Mouse (Mus musculus): ENCODE results near the gene Phf14. TPM values are rescaled to one million over a fixed set of nuclear protein-coding genes. Genes with fewer than 3 reads are reported as not detected.
"Not testable (repeated sequence)": the region's sequence is repeated elsewhere in the genome, so short reads cannot be mapped to it uniquely, and the experiment has no call there.

Gene Phf14
- 13.3 and 34.3 TPM in 2 replicates for total RNA-seq (2015; ENCODE audit: low replicate concordance)
- 13.2 and 24.4 TPM in 2 replicates for total RNA-seq (2017; ENCODE audit: low replicate concordance)

DNA sequence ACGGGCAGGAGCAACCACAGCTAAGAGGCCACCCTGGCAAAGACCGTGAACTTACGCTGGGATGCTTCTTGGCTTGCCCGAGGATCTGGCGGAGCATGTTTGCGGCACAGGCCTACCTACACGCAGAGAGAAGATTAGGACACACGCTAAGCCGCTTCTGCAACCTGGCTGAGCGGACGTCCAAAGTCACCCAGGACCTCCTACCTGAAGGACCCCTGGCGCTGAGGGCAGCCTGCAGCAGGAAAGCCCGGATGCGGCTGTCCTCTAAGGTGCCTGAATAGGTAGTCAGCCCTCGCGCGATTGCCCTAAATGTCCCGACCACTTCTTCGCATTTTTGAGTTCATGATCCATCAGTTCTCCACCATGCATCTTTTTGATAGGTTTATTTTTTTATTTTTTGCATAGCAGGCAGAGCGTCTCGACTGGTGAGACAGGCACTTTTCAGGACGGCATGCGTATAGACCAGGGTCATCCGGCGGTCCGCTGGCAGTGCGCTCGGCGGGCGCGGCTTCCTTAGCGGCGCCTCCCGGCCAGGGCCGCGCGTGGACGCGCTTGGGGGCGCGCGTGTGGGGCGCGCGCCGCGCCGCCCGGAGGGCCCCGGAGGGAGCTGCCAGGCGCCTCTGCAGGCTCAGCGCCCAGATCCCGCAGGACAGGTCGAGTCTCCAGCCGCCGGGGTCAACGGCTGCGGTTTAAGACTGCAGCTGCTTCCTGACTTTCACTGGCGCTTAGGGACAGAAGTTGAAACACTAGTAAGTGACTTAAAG, at the start of gene Phf14, which contains the start of gene Ndufa4:
TSS of gene Phf14 (plus strand) at position 541 of the 764 bp plus-strand sequence.
TSS of gene Ndufa4 (minus strand) at position 229 of the 764 bp plus-strand sequence.
- peak; percentile 96 for ATAC-seq (replicated peaks; ENCODE audit: low FRiP score, poor library complexity, severe bottlenecking)

DNA sequence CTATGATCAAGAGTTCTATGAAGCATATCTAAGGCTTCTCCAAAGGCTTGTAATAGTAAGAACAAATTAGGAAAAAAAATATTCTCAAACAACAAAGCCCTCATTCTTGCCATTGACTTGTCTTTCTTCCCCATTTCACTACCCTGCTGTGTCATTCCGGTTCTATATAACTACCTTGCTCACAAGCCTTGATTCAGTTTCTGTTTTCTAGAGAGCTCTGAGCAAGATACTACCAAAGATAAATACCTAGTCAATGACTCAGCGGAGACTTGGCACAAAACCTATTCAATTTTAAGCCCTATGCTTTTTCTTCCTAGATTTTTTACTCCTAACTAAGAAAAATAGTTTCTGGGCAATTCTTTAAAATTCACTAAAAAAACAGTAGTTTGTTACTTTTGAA, 32.2 kb upstream of the Phf14 start:
- not testable (repeated sequence) for ATAC-seq (replicated peaks; ENCODE audit: low FRiP score, poor library complexity, severe bottlenecking)

DNA sequence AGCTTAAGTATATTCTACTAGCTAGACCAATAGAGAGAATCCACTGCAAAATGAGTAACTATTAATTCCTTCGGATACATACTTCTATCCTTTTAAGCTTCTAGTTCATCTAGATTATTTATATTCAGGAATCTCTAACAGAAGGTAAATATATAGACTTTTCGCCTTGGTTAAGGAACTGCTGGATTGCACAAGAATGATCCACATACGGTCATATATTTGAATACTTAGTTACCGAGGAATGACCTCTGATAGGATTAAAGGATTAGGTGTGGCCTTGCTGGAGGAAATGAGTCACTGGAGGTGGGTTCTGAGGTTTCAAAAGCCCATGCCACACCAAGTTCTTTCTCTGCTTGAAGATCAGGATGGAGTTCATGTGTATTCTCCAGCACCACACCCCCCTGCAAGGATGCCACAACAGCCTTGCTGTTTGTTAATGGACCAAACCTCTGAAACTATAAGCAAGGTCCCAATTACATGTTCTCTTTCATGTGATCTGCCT, 6.7 kb upstream of the Phf14 start:
- ATAC-seq (replicated peaks; ENCODE audit: low FRiP score, poor library complexity, severe bottlenecking) = no peak

DNA sequence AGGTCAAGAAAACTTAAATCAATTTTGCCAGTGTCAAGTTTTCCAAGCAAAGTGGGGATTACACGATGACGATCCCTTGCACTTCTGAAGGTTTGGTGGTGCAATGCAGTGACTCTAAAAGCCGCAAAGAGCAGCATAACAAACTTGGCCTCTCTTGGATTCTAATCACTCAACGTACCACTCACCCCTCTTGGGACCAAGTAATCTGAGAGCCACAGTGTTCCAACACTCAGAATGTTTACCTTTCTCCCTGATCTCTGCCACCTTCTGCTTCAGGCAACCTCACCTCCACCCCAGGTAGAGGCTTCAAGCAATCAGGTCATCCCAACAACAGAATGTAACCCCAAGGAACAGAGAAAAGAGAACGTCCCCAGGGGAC, 730 bp upstream of the Phf14 start:
- peak; percentile 63 for ATAC-seq (replicated peaks; ENCODE audit: low FRiP score, poor library complexity, severe bottlenecking)

DNA sequence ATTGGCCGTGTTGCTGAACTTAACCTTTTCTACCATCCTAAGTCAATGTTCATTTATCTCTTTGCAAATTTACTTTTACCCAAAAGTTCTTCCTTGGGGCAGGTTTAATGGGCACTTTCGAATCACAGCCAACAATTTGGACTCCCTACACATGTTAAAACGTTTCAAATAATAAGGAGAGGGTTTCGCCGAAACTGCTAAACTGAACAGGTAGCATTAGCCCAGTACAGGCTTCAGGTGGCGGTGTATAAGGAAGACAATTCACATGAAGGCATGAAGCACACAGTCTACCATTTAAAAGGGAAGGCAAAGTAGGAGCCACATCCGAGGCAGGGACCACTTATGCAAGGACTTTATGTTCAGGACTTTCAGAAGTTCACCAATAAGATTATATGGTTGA, 561 bp downstream of the Phf14 start:
- no peak for ATAC-seq (replicated peaks; ENCODE audit: low FRiP score, poor library complexity, severe bottlenecking)

DNA sequence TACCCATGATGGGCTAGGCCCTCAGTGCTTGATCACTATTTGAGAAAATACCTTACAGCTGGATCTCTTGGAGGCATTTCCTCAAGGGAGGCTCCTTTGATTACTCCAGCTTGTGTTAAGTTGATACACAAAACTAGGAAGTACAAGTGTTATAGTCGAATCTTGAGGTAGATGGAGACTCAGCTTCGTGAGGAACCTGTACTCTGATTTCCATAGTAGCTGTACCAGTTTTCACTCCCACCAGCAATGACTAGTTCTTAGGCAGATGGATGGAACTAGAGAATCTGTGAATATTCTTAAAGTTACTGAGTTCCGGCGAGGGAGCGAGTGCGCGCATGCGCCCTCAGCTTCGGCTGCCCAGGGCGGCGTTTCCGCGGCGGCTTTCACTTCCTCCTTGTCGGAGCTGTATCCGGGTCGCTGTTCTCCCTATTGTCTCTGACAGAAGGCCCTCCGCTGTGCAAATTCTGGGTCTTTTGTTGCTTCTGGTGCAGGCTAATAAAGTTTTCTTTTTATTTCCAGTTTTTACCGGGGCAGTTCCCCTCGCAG, 18.0 kb downstream of the Phf14 start:
- ATAC-seq (replicated peaks; ENCODE audit: low FRiP score, poor library complexity, severe bottlenecking) = peak; percentile 94

DNA sequence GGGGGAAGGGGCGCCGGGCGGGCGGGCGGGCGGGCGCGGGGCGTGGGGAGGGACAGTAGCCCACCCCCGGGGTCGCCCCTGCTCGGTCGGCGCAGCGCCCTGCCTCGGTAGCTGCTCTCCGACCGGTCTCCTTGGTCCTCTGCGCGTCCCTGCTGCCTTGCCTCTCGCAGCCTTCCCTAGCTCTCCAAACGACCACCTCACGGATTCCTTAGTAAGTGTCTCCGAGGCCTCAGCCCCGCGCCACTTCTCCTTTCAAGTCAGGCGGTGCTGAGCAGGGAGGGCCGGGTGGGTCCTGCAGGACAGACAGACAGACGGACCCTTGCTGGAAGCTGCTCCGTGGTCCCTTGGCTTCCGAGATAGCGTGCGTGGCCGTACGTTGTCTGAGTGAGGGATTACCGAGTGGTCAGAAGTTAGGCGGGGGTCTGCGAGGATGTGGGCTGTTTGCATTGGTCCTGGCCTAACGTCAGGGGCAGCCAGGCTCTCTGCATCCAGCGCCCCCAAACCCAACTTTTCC, 18.5 kb downstream of the Phf14 start:
- ATAC-seq (replicated peaks; ENCODE audit: low FRiP score, poor library complexity, severe bottlenecking) = peak; percentile 44

DNA sequence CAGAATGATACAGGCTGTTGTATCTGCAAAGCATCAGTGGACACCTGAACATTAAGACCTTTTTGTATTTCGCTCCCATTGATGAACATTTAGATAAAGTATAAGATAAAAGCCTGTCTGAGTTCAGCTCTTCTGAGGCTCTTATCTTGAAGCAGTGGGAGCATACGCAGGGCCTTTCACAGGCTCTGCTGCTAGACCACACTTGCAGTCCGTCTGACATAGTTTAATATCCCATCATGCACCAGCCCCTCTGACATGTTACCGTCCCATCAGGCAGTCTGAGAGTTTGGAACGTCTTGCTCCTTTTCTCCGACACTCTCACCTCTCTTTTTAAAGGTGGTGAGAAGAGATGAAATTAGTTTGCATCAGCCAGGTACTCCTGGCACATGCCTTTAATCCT, 19.9 kb downstream of the Phf14 start:
- no peak for ATAC-seq (replicated peaks; ENCODE audit: low FRiP score, poor library complexity, severe bottlenecking)

DNA sequence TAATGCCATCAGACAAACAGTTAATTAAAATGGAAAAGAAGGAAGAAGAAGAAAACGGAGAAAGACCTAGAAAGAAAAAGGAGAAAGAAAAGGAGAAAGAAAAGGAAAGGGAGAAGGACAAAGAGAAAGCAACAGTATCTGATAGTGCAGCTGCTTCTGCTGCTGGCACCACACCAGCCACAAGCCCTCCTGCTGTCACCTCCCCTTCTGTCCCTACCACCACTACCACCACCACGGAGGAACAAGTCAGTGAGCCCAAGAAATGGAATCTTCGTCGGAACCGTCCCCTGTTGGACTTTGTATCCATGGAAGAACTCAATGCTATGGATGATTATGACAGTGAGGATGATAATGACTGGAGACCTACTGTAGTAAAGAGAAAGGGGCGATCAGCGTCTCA, 25.8 kb downstream of the Phf14 start:
- no peak for ATAC-seq (replicated peaks; ENCODE audit: low FRiP score, poor library complexity, severe bottlenecking)

DNA sequence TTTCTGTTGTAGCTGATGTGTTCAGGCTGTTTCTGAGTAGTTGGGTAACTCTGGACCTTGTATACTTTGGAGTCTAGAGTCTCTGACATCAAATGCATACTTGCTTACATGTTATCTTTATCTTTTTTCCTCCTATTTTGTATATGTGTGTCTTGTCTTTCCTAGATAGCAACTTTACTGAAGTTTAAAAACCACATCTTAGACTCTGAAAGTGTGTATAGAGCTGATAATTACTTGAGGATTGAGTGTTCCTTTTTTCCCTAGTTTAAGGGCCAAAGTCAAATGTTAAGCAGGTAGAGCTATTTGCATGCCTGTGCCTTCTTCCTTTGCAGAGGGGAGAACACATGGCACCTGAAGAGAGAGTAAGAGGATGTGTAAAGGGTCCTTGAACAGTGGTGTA, 33.3 kb downstream of the Phf14 start:
- ATAC-seq (replicated peaks; ENCODE audit: low FRiP score, poor library complexity, severe bottlenecking) = 0 out of 2 replicates have a peak, but pooled peaks have one; percentile 48

DNA sequence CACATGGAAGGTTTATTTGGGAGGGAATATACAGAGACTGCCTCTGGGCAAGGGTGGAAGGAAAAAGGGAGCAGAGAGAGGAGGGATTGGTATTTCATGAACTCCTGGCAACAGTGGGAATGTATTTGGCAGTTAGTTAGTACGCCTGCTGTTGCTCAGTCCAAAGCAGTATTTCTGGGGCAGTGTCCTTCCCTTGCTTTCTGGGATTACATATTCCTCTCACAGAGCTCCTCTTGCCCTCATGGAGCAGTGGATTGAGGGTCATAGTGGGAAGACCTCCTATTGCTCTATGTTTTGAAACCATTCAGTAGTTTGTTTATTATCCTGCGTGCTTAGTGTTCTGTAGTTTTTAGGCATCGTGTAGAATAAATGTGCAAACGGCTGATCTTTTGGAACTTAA, 34.5 kb downstream of the Phf14 start:
- 0 out of 2 replicates have a peak, but pooled peaks have one; percentile 10 for ATAC-seq (replicated peaks; ENCODE audit: low FRiP score, poor library complexity, severe bottlenecking)

DNA sequence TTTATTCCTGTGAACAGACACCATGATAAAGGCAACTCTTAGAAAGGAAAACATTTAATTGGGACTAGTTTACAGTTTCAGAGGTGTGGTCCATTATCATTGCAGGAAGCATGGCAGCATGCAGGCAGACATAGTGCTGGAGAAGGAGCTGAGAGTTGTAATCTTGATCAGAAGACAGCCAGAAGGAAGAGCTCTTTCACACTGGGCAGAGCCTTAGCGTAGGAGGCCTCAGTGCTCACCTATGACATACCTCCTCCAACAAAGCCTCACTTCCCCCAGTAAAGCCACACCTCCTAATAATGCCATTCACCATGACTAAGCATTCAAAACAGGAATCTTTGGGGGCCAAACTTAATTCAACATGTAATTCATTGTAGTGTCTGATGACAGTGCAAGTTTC, 40.5 kb downstream of the Phf14 start:
- ATAC-seq (replicated peaks; ENCODE audit: low FRiP score, poor library complexity, severe bottlenecking) = peak; percentile 53; the same call in 1 of the 2 replicates

DNA sequence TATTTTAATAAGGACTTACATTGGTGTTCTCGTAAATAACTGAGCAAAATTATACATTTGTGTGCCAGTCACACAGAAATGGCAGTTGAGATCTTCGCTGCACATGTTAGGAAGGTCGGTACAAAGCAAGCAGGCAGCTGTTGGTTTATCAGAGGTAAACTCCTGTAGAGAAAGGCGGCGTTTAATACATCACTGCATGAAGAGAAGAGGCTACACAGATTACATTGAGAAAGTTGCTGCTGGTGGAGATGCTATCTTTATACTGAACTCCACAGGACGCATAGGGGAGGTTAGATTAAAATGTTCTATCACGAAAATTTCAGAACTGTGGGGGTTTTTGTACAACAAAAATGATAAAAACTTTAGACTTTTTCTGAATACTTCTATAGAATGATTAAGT, 52.6 kb downstream of the Phf14 start:
- ATAC-seq (replicated peaks; ENCODE audit: low FRiP score, poor library complexity, severe bottlenecking) = no peak

DNA sequence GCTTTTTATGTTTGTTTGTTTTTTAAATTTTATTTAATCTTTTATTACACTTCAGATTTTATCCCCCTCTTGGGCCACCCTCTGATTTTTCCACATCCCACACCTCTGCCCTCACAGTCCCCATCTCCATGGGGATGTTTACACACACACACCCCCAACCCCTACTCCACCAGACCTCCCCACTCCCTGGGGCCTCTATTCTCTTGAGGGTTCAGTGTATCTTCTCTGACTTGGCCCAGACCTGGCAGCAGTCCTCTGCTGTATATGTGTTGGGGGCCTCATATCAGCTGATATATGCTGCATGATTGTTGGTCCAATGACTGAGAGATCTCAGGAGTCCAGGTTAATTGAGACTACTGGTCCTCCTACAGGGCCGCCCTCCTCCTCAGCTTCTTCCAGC, 86.2 kb downstream of the Phf14 start:
- no peak for ATAC-seq (replicated peaks; ENCODE audit: low FRiP score, poor library complexity, severe bottlenecking)

DNA sequence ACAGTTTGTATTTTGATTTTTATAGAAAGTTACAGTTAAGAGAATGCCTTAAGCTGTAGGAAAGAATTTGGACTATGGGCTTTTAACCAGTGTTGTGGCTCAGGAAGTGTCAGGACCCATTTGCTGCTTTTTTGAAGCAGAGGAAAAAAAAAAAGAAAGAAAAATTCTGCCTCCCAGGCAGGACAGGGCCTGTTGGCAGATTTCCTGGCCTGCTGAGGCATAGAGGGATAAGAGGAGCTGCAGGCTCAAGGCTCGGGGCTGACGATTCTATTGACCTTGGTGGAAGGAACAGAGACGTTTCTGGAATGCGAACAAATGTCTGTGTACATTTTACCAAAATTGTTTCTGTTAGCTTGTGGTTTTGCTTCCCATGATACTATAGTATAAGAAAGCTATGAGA, 91.0 kb downstream of the Phf14 start:
- ATAC-seq (replicated peaks; ENCODE audit: low FRiP score, poor library complexity, severe bottlenecking) = no peak

DNA sequence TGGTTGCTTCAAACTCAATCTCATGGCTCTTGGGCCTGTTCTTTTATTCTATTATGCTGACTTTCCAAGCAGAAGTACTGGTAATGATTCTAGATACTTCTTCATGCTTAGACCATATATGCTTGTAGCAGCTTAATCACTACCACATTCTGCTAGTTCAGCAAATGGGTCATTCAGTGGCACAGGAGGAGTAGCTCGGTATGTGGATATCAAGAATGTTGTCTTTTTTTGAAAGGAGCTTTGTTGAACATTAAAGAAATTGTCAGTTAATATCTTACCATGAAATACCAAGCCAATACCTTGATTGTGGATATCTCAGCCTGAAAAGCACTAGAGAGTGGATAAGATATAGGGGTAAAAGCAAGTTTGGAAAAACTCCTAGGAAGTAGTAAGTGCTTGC, 91.9 kb downstream of the Phf14 start:
- no peak for ATAC-seq (replicated peaks; ENCODE audit: low FRiP score, poor library complexity, severe bottlenecking)

DNA sequence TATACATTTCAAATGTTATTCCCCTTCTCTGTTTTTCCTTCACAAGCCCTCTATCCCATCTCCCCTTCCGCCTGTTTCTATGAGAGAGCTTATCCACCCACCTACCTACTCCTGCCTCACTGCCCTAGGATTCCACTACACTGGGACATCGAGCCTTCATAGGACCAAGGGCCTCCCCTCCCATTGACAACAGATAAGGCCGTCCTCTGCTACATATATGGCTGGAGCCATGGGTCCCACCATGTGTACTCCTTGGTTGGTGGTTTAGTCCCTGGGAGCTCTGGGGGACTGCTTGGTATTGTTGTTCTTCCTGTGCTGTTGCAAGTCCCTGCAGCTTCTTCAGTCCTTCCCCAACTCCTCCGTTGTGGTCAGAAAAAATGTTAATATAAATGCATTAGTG, 97.8 kb downstream of the Phf14 start:
- ATAC-seq (replicated peaks; ENCODE audit: low FRiP score, poor library complexity, severe bottlenecking) = no peak

DNA sequence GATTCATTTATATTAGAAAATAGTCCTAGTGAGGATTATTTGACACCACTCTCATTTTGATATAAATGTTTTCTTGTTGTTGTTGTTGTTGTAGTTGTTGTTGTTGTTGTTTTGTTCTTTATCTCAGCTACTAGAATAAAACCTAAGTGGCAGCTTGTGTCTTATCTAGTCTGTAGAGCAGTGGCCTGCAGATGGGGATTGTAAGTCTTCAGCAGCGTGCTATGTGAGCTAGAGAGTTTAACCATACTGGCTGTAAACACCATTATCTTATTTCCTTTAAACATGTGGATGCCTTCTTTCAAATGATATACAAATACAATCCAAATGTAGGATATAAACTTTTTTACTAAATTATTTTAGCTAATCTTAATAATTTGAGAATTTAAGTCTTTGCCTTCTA, 98.4 kb downstream of the Phf14 start:
- ATAC-seq (replicated peaks; ENCODE audit: low FRiP score, poor library complexity, severe bottlenecking) = no peak

DNA sequence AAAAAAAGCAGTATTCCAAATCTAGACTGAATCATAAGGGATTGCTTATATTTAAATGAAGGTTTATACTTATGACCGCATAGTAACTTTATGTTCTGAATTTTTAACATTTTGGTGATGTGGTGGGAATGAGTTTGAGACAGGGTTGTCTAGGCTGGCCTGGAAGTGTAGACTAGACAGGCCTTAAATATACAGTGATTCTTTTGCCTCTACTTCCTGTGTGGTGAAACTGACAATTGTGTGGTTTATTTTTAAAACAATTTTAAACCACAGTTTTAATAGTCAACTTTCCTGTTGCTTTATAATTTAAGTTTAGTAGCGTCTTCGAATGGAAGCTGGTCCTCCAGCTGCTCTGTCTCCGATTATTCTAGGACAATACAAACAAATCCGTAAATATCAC, 104.5 kb downstream of the Phf14 start:
- no peak for ATAC-seq (replicated peaks; ENCODE audit: low FRiP score, poor library complexity, severe bottlenecking)

DNA sequence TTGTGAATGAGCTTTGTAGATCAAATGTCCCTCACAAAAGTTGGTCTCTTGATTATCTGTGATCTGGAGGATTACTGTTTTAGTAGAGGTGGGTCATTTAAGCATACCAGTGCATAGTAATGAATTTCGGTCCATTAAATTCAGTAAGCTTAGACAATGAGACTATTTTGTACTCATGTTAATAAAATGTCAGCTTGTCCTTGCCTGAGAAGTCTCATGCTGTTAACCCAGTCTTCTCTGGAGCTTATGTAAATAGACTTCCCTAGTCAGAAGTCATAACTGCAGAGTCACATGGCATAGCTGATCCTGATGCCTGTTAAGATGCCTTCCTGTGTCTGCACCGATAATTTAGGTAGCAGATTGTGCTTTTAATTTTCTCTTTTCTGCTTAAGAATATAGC, 106.4 kb downstream of the Phf14 start:
- ATAC-seq (replicated peaks; ENCODE audit: low FRiP score, poor library complexity, severe bottlenecking) = no peak

DNA sequence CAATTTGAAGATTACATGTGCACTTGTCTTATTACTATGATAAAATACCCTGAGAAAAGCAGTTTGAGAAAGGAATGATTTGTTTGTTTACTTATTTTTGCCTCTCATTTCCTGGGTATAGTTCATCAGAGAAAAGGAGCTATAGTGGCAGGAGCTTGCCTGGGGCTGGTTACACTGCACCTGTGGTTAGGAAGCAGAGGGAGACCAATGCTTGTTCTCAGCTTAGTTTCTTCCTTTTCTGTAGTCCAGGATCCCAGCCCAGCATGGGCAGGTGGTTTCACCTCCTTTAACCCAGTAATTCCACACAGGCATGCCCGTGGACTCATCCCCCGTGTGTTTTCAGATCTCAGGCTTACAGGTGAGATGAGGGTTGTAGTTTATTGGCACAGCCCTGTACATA, 107.1 kb downstream of the Phf14 start:
- ATAC-seq (replicated peaks; ENCODE audit: low FRiP score, poor library complexity, severe bottlenecking) = no peak

All from erythroblast, adult 5-6 weeks (primary cell).